Mouse (Mus musculus) thymus, adult 2 months (tissue): ENCODE data around the gene Smarcc2.

Experiments used
- CTCF ChIP-seq: fragments of 200-500 bp; IDR thresholded peaks from 2 replicates; pipeline ENCODE4 v1.5.1; 2012; ENCODE audit warnings: mild to moderate bottlenecking, control low read depth, low read length, moderate library complexity, borderline replicate concordance; ENCODE audit not compliant: control insufficient read depth, poor library complexity, insufficient read depth; ENCODE audit errors: extremely low read depth
- POLR2A ChIP-seq: fragments of 200-500 bp; IDR thresholded peaks from 2 replicates; pipeline ENCODE4 v1.6.1; 2012; ENCODE audit warnings: mild to moderate bottlenecking, low read length, control low read depth, moderate library complexity; ENCODE audit not compliant: control insufficient read depth, poor library complexity, insufficient read depth; ENCODE audit errors: extremely low read depth

DNA sequence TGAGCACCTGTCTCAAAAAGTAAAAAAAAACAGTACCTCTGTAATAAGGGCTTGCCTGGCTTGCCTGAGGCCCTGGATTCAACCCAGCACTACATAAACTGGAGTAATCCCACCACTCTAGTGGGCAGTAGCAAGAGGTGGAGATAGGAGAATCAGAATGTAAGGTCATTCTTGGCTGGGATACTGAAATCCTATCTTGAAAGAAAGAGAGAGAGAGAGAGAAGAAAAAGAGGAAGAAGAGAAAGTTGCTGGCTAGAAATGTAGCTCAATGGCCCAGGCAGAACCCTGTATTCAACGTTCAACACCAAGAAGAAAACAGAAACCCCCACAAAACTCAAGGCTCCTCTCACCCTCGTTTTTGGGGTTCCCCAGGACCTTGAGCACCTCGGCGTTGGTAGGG, 36.9 kb downstream of the Smarcc2 start:
- no peak for TF ChIP-seq CTCF
- TF ChIP-seq POLR2A = no peak
